Mouse (Mus musculus) kidney, adult 2 months (tissue): ENCODE results near the gene Celsr1. TPM values are rescaled to one million over a fixed set of nuclear protein-coding genes. Genes with fewer than 3 reads are reported as not detected.

Source experiments
- DNase-seq: peaks from one replicate; pipeline ENCODE4 v3.0.0; 2021
- H3K27ac ChIP-seq: fragments of 200-500 bp; 2 replicates; pipeline ENCODE4 v1.5.1; 2012; ENCODE audit warnings: low read depth, low read length, control low read depth, inconsistent platforms; ENCODE audit not compliant: insufficient read depth
- H3K27me3 ChIP-seq: fragments of 200-500 bp; replicated peaks from 2 replicates; pipeline ENCODE4 v1.6.1; 2012; ENCODE audit warnings: mild to moderate bottlenecking, moderate library complexity, low read length, inconsistent platforms; ENCODE audit not compliant: control insufficient read depth, insufficient read depth
- H3K36me3 ChIP-seq: fragments of 200-500 bp; 2 replicates; pipeline ENCODE4 v1.6.1; 2012; ENCODE audit warnings: mild to moderate bottlenecking, moderate library complexity, low read length, inconsistent platforms; ENCODE audit not compliant: control insufficient read depth, insufficient read depth
- H3K4me1 ChIP-seq: fragments of 200-500 bp; 2 replicates; pipeline ENCODE4 v1.6.1; 2011; ENCODE audit warnings: low read length; ENCODE audit not compliant: control insufficient read depth, insufficient read depth
- H3K4me3 ChIP-seq: fragments of 200-500 bp; 2 replicates; pipeline ENCODE4 v1.5.1; 2011; ENCODE audit warnings: mild to moderate bottlenecking, low read depth, low read length, control low read depth; ENCODE audit not compliant: insufficient read depth
- CTCF ChIP-seq: fragments of 200-500 bp; conservative IDR thresholded peaks from 2 replicates; pipeline ENCODE4 v1.5.1; 2011; ENCODE audit warnings: low read depth, mild to moderate bottlenecking, control low read depth, low read length, moderate library complexity, mixed read lengths; ENCODE audit not compliant: insufficient read depth, insufficient read length
- POLR2A ChIP-seq: fragments of 200-500 bp; IDR thresholded peaks from one replicate; pipeline ENCODE4 v1.6.1; 2011; ENCODE audit warnings: low read depth, low read length, control low read depth
- WGBS: fragments of 180-500 bp; shearing (Covaris S2); methylation state at CpG from one replicate; pipeline ENCODE4 v1.1.7; 2018; 5-methylcytosine and 5-hydroxymethylcytosine counted together
- polyA plus RNA-seq: library from polyadenylated mRNA; depleted of rRNA; stranded (reverse); fragments of >200 nt; gene quantifications from 2 replicates; pipeline ENCODE4 v1.2.3, GENCODE M21; 2012

Gene Celsr1
- polyA plus RNA-seq, 1 experiment = 12.4 TPM

GRCm38 (mm10) chr15:85928161-85928560 lies 105.4 kb downstream of the Celsr1 start:
- WGBS = 85% methylated on average over 12 of the region's 12 CpGs
- no peaks in the 10 kb centered on the region for H3K36me3 ChIP-seq
- no peak for DNase-seq

DNA sequence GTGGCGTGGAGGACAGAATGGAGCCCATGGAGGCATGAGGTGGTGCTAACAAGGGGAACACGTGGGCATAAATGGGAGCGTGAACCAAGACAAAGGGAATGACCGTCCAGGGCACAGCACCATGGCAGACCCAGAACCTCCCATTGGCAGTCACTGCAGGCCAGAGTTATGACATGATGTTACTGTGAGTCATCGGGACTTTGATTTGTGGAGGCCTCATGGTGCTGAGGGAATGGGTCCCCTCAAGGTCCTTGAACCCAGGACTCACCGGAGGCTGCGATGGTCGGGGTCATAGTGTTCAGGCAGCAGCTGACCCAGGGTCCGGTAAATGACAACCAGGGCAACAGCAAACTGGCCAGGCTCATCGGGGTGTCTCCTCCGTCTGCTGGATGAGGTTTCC lies 111.7 kb downstream of the Celsr1 start:
- no peak overlapping the region for H3K4me3 ChIP-seq
- no peak for DNase-seq
- no peaks in the 10 kb centered on the region for H3K36me3 ChIP-seq
- H3K4me1 ChIP-seq = no peaks in the 10 kb centered on the region
- H3K27me3 ChIP-seq = no peaks in the 10 kb centered on the region
- WGBS = 87% methylated on average over 11 of the region's 11 CpGs
- TF ChIP-seq POLR2A (no peak), CTCF (no peak)
- H3K27ac ChIP-seq = no peak overlapping the region

More at GRCm38 (mm10) chr15:85928161-85928560, 105.4 kb downstream of the Celsr1 start:
- H3K4me3 ChIP-seq = no peak overlapping the region
- H3K4me1 ChIP-seq = no peaks in the 10 kb centered on the region
- TF ChIP-seq CTCF (no peak), POLR2A (no peak)
- no peaks in the 10 kb centered on the region for H3K27me3 ChIP-seq
- H3K27ac ChIP-seq = no peak overlapping the region

GRCm38 (mm10) chr15:85919892-85920248 lies 113.7 kb downstream of the Celsr1 start:
- DNase-seq = no peak
- H3K4me3 ChIP-seq = no peak overlapping the region
- WGBS = 83% methylated on average over 8 of the region's 8 CpGs
- H3K4me1 ChIP-seq = no peaks in the 10 kb centered on the region
- TF ChIP-seq CTCF (no peak), POLR2A (no peak)
- no peaks in the 10 kb centered on the region for H3K27me3 ChIP-seq
- H3K36me3 ChIP-seq = no peaks in the 10 kb centered on the region
- H3K27ac ChIP-seq = no peak overlapping the region

DNA sequence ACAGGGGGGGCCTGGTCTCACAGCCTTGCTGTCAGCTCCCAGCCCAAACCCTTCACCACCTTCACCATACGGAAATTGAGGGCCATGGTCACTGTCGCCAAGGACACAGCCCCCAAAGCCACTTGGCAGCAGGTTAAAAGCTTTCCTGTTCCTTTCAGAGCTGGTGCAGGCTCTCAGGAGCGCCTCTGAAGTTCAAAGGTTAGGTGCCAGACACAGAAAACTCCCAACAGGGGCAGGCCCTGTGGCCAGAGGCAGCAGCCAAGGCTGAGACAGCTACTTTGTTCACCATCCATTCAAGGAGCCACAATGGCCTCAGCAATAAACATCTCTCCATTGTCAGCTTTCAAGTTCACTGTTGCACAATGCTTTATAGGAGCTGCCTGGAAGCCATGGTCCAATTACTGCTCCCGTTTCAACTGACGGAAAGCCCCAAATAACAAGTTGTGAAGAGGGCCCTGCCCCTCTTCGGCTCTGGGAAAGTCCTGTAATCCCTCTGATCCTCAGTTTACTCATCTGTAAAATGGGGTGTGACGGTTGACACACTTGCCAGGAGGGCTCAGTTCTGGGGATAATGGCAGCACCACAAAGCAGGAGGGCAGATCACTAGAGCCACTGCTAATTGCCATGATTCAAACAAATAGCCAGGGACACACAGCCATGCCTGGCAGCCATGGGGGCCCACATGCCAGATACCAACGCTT lies 114.2 kb downstream of the Celsr1 start:
- no peaks in the 10 kb centered on the region for H3K36me3 ChIP-seq
- WGBS = 61% methylated on average over 8 of the region's 8 CpGs
- TF ChIP-seq POLR2A (no peak), CTCF (no peak)
- DNase-seq = peak; percentile 55
- no peak overlapping the region for H3K4me3 ChIP-seq
- no peaks in the 10 kb centered on the region for H3K4me1 ChIP-seq
- no peak overlapping the region for H3K27ac ChIP-seq
- H3K27me3 ChIP-seq = no peaks in the 10 kb centered on the region

GRCm38 (mm10) chr15:85913605-85914004 lies 120.0 kb downstream of the Celsr1 start:
- peaks cover 7% of the 10 kb centered on the region; the same call in 1 of the 2 replicates for H3K4me1 ChIP-seq
- H3K27me3 ChIP-seq = no peaks in the 10 kb centered on the region
- TF ChIP-seq POLR2A (no peak), CTCF (peak; percentile 90)
- no peak overlapping the region for H3K27ac ChIP-seq
- peak; percentile 70 for DNase-seq
- H3K4me3 ChIP-seq = no peak overlapping the region
- 49% methylated on average over 2 of the region's 2 CpGs for WGBS
- no peaks in the 10 kb centered on the region for H3K36me3 ChIP-seq

DNA sequence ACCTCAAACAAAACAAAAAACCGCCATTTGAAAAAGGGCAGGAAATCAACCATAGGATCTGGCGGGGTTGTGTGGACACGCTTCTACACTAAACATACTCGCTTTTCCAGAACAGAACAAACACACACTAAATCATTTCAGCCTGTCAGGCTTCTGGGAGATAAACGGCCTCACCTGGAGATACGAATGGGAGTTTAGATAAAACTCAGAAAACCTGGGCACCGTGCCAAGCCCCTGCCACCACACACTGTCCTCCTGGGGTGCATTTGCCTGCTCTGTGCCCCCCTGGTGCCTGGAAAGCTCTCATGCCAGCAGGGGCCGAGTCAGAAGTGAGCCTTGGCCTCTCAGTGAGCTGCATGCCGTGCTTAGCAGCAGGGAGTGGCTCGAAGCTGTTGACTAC lies 123.6 kb downstream of the Celsr1 start:
- WGBS = 41% methylated on average over 10 of the region's 10 CpGs
- no peak for DNase-seq
- TF ChIP-seq CTCF (no peak), POLR2A (no peak)
- Histone ChIP-seq H3K4me3 (no peak overlapping the region), H3K4me1 (peaks cover 8% of the 10 kb centered on the region; the same call in 1 of the 2 replicates), H3K27me3 (no peaks in the 10 kb centered on the region), H3K36me3 (no peaks in the 10 kb centered on the region), H3K27ac (no peak overlapping the region)

- no peaks in the 10 kb centered on the region for H3K27me3 ChIP-seq
- no peak overlapping the region for H3K4me3 ChIP-seq
- 77% methylated on average over 3 of the region's 3 CpGs for WGBS
- no peak overlapping the region for H3K27ac ChIP-seq
- H3K4me1 ChIP-seq = peaks cover 8% of the 10 kb centered on the region; the same call in 1 of the 2 replicates
- no peaks in the 10 kb centered on the region for H3K36me3 ChIP-seq
- TF ChIP-seq POLR2A = no peak
- TF ChIP-seq CTCF = no peak
- no peak for DNase-seq
Measured at GRCm38 (mm10) chr15:85909492-85909829, 124.1 kb downstream of the Celsr1 start.
